Mouse (Mus musculus) leukemia stem cell, adult 10-12 weeks (primary cell): ENCODE data around the gene Olfr1537. TPM values are rescaled to one million over a fixed set of nuclear protein-coding genes. Genes with fewer than 3 reads are reported as not detected.

Experiments
- polyA plus RNA-seq: library from polyadenylated mRNA; stranded (reverse); fragments of >175 nt; gene quantifications from 2 replicates; pipeline ENCODE4 v1.2.3, GENCODE M21; 2012; ENCODE audit warnings: low replicate concordance

The Olfr1537 gene
- not detected in 2 replicates for polyA plus RNA-seq

GRCm38 (mm10) chr9:39249894-39250293, at the start of gene Olfr1537:
TSS of gene Olfr1537 (minus strand) at chr9:39249994.

GRCm38 (mm10) chr9:39276718-39277117, 26.9 kb upstream of the Olfr1537 start, which contains the start of gene Olfr945:
TSS of gene Olfr945 (minus strand) at chr9:39276818.

GRCm38 (mm10) chr9:39201620-39202019, 48.2 kb downstream of the Olfr1537 start, which contains the start of gene Olfr944:
TSS of gene Olfr944 (plus strand) at chr9:39201920.

Other genes starting within 250 kb of the Olfr1537 start
- not detected in 2 replicates for gene Olfr146, start 226.6 kb downstream of the Olfr1537 start, polyA plus RNA-seq
- not detected in 2 replicates for gene Olfr937, start 185.0 kb downstream of the Olfr1537 start, polyA plus RNA-seq
- not detected in 2 replicates for gene Olfr938, start 171.1 kb downstream of the Olfr1537 start, polyA plus RNA-seq
- gene Olfr27, start 121.9 kb downstream of the Olfr1537 start, polyA plus RNA-seq = not detected in 2 replicates
- 0.06 TPM in 1 of 2 replicates, not detected in the other for gene Olfr943, start 83.7 kb downstream of the Olfr1537 start, polyA plus RNA-seq
- gene Olfr944, start 48.1 kb downstream of the Olfr1537 start, polyA plus RNA-seq = not detected in 2 replicates
- gene Olfr945, start 26.8 kb upstream of the Olfr1537 start, polyA plus RNA-seq = not detected in 2 replicates
- not detected in 2 replicates for gene Olfr948, start 76.1 kb upstream of the Olfr1537 start, polyA plus RNA-seq
- not detected in 2 replicates for gene Olfr951, start 137.4 kb upstream of the Olfr1537 start, polyA plus RNA-seq
- gene Olfr952, start 177.2 kb upstream of the Olfr1537 start, polyA plus RNA-seq = not detected in 2 replicates
- not detected in 2 replicates for gene Olfr954, start 206.7 kb upstream of the Olfr1537 start, polyA plus RNA-seq
- not detected in 2 replicates for gene Olfr955, start 221.9 kb upstream of the Olfr1537 start, polyA plus RNA-seq
- gene Olfr44, start 244.0 kb upstream of the Olfr1537 start, polyA plus RNA-seq = not detected in 2 replicates